Mouse (Mus musculus): ENCODE results near the gene Mgst2. TPM values are rescaled to one million over a fixed set of nuclear protein-coding genes. Genes with fewer than 3 reads are reported as not detected.

The Mgst2 gene
- 10 to 100 TPM; 54.8 to 58.7 TPM for total RNA-seq (2023)

GRCm38 (mm10) chr3:51660060-51660459 lies at the start of gene Mgst2:
Mgst2 (plus strand) TSS chr3:51660360.

Other genes starting within 250 kb of the Mgst2 start
- 100 to 1,000 TPM; 106 to 110 TPM for gene Naa15, start 245.2 kb upstream of the Mgst2 start, total RNA-seq (2023)
- gene Rab33b, start 176.4 kb upstream of the Mgst2 start, total RNA-seq (2023) = 10 to 100 TPM; 35.1 to 44.9 TPM
- gene Setd7, start 99.5 kb upstream of the Mgst2 start, total RNA-seq (2023) = 10 to 100 TPM; 64.8 to 67.7 TPM

Data from T-cell, adult 66 days (primary cell).